Mouse (Mus musculus) CD4-positive helper T cell, adult 2 months (primary cell): ENCODE measurements around the gene Rprd1b.

Experiments used
- DNase-seq: peaks from one replicate; pipeline ENCODE4 v3.0.0-alpha.2; 2012; ENCODE audit warnings: low read depth, missing footprints, low spot score

Gene Rprd1b

GRCm38 (mm10) chr2:158028354-158028863 is at the start of gene Rprd1b, which contains the start of gene Tti1:
Rprd1b (plus strand) TSS chr2:158028497.
Tti1 (minus strand) TSS chr2:158028433.
- peak; percentile 94 for DNase-seq

DNA sequence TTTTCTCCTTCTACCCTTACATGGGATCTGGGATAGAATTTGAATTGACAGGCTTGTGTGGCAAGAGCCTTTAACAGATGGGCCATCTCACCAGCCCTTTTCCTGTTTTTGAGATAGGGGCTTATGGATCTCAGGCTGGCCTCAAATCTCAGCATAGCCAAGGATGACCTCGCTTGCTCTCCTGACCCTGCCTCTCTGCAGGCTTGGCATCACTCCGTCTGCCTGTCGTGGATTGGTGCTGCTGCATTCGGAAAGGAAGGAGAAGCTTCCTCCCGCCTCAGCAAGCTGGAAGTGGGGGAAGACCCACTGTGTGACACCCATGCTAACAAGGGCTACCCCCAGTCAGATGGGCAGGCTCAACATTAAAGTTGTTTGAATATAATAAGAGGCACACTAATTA is 49.1 kb upstream of the Rprd1b start:
- no peak for DNase-seq

DNA sequence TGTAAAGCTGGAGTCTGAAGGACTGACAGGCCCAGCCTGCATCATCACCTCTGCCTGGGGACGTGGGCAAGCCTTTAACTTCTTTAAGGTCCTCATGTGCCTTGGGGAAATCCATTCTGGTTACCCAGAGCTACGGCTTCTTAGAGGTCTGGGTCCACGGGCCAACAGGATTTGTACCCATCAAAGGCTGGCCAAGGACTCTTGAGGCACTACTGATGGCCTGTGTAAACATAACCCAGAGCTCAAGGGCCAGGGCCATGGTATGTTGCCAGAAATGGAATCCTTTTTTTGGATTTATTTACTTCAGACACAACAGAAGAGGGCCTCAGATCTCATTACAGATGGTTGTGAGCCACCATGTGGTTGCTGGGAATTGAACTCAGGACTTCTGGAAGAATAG is 45.6 kb upstream of the Rprd1b start:
- DNase-seq, result no peak

- DNase-seq, result no peak
Observed at GRCm38 (mm10) chr2:157983276-157983675, 45.0 kb upstream of the Rprd1b start.

DNA sequence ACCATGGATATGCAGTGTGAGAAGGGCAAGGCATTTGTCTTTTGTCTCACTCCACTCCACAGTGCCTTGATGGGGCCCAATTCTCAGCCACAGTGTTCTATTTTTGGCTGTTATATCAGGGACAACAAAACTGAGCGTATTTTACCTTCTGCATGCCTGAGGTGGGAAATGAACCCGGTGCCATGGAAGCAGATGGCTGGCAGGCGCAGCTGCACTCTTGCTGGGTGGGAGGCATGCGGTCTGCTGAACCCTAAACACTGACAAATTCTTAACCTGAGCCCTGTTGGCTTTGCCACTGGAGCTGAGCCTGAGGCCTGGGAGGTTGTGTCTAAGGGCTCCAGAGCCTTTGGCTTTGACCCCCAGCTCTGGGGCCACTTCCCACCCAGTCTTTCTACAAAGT is 42.7 kb upstream of the Rprd1b start:
- no peak for DNase-seq

- no peak for DNase-seq
Observed at GRCm38 (mm10) chr2:157986235-157986634, 42.1 kb upstream of the Rprd1b start.

DNA sequence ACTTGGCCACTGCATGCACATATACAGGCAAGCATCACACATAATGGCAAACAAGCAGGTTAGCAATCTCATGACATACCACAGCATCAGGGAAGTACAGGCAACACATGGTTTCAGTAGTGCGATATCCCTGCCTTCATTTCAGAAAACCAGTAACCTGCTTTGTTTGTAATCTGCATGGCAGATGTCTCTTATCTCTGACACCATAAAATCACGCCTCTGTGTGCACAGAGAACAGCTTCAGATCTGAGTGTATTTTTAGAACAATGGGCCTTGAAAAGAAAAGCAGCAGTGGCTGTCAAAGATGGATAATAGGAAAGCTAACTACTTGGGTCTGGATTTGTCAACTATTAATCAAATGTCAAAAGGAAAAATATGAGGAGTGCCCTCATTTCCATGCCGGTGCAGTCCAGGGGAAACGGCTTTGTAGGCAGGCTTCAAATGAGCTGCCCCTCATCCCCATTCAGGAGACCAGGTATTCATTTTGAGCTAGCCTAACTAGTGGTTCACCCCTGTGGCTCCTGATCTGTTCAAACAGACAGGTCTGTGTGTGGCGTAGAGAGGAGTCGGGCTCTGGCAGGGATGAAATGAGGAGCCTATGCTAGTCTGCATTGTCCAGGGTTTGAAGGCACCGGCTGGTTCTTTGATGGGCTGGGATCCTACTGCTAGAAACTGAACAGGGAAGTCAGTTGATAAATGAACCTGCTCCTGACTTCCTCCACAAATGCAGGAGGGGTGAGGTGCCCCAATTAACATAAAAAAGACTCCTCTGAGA is 39.7 kb upstream of the Rprd1b start:
- no peak for DNase-seq

- peak; percentile 21 for DNase-seq
Observed at GRCm38 (mm10) chr2:157989946-157990345, 38.4 kb upstream of the Rprd1b start.

DNA sequence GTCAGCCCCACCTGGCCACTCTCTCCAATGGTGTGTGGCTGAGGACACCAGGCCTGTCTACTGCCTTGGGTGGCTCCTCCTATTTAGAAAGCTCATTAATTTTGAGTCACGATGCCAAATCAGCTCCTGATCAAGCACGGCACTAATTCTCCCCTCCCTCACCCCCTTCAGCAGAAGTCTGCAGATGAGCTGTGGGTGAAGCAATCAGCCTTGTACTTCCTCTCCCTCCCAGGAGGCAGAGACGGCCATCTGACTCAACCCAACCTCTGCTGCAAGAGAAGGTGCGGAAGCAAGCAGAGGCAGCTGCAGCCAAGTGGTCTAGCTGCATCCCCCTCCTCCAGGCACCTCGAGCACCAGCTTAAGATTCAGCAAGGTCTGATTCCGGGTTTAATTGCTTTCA is 37.3 kb upstream of the Rprd1b start:
- DNase-seq, result no peak

GRCm38 (mm10) chr2:157992501-157992900 is 35.8 kb upstream of the Rprd1b start:
- no peak for DNase-seq

DNA sequence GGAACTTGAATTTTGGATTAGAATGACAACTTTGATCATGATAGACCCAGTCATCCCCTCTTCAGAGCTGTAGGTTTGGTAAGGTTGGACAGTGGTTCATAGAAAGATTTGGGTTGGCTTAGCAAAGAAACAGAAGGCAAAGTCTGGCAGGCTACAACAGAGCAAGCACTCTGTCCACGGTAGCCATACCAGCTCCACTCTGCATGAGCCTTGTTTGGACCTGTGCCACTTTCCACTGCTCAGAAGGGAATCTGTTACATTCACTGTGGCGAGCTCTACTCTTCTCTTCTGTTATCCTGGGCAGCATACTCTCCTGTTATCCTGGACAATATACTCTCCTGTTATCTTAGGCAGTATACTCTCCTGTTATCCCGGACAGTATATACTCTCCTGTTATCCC is 29.5 kb upstream of the Rprd1b start:
- no peak for DNase-seq

DNA sequence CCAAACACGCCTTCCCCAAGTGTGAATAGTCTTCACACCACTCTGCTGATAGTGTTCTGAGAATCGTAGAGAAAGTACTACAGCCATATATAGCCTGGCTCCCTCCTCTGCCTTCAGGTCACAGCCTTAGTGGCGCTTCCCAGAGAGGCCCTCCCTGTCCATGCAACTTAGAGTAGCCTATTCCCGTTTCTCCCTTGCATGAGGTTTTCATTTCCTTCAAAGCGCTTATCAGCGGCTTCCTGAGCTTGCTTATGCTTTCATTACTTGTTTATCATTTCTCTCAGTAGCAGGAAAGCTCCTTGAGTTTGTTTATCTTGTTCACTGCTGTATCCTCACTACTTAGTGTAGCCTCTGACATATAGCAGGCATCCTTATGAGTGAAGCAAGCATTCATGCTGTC is 23.7 kb upstream of the Rprd1b start:
- DNase-seq, result no peak

DNA sequence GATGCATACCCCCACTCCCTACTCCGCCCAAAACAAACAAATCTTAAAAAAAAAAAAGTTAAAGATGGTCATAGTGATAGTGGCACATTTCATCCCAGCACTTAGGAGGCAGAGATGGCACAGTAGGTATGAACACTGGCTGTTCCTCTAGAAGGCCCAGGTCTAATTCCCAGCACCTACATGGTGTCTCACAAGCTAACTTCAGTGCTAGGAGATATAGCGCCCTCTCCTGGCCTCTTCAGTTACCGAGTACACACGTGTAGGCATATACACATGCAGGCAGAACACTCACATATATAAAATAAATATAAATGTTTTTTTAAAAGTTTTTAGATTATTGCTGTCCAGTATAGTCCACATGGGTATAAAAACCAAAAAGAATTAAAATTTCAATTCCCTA is 22.7 kb upstream of the Rprd1b start:
- DNase-seq, result no peak

DNA sequence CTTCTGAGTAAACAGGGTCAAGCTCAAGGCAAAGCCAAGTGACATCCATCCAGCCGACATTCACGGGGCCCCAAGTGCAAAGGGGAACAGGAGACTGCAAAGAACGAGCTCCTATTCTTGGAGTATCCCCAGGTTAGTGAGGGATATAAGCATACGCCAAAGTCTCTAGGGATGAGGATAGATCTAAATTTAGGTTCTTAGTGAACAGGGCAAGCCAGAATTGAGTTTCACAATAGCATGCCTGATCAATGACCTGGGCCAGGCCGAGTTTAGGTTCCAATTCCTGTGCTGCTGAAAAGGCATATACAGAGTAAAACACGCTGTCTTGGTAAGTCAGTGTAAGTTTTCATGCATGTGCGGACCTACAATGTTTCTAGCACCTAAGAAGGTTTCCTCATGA is 18.9 kb upstream of the Rprd1b start:
- DNase-seq, result no peak

- no peak for DNase-seq
Observed at GRCm38 (mm10) chr2:158012608-158013007, 15.7 kb upstream of the Rprd1b start.

- no peak for DNase-seq
Observed at GRCm38 (mm10) chr2:158017330-158017729, 11.0 kb upstream of the Rprd1b start.

DNA sequence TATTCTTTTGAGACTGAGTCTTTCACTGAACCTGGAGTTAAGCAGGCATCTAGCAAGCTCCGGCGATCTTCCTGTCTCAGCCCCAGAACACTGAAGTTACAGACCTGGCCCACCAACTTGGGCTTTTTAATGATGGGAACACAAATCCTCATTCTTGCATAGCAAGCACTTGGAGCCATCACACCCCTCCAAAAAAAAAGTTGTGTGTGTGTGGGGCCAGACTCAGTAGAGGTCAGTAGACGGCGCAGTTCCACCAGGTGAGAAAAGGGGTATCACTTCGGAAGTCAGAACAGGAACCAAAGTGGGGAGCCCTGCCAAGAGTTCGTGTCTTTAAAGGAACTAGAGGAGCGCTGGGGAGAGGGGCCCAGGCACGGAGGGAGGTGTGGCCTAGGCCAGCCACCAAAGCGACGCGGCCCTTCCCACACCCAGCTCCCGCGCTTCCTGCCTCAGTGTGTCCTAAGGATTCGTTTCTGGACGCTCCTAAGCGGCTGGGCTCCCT is 393 bp upstream of the Rprd1b start:
- no peak for DNase-seq

DNA sequence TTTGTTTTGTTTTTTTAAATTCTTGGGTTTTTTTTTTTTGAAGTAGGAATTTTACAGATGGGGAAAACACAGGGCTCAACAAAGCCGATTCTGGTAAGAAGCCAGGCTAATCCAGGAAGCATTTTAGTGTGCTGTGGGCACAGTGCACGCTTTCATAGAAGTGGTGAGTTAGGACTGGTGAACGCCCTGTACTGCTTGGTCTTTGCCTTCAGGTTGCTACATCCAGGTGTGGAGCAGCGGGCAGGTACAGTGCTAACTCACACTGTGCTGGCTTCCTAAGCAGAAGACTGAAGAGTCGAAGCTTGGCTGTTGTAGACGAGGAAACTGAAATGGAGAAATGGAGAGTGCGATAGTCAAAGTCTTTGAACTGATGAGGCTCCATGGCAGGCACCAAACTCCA is 1.7 kb downstream of the Rprd1b start:
- no peak for DNase-seq

- DNase-seq, result no peak
Observed at GRCm38 (mm10) chr2:158035813-158036212, 7.5 kb downstream of the Rprd1b start.

- DNase-seq, result no peak
Observed at GRCm38 (mm10) chr2:158036408-158036807, 8.1 kb downstream of the Rprd1b start.

DNA sequence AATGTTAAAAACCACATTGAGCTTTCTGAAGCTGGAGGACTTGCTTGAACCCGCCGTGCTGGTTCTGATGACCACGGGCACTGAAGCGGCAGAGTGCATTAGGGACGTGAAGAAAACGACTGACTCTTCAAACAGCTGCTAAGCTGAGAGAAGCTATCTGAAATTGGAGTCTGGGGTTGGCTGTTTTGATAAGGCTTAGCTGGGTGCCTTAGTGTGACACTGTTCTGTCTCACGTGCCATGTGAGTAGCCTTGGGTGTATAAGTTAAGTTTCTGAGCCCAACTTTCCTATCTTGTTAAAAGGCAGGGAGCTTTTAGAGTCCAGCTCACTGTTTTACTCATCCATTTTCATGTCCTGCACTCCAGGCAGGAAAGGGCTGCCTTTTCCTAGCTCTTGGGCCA is 8.7 kb downstream of the Rprd1b start:
- DNase-seq, result no peak

DNA sequence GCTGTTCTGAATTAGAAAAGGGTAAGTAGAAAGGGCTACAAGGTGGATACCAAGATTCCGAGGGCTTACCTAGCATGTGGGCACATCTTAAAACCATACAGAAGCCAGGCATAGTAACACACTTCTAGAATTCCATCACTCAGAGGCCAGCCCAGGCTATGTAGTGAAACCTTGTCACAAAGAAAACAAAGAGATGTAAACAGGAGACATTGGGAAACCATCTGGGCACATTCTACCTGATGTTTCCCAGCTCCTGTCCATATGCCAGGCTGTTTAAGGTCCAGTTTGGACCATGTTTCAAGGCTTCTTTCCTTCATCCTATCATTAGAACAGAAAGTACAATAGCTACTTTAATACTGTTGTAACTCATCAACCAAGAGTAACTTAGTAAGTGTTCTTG is 9.3 kb downstream of the Rprd1b start:
- no peak for DNase-seq

GRCm38 (mm10) chr2:158039662-158040061 is 11.4 kb downstream of the Rprd1b start:
- no peak for DNase-seq
